Mouse (Mus musculus): ENCODE data around the gene Ryk. TPM values are rescaled to one million over a fixed set of nuclear protein-coding genes. Genes with fewer than 3 reads are reported as not detected.

The Ryk gene
- polyA plus RNA-seq, 1 experiment = 10.7 TPM

- TF ChIP-seq CTCF (IDR thresholded peaks at IDR 0.05; ENCODE audit: borderline replicate concordance, control insufficient read depth, extremely low read depth, insufficient read depth, low read length, poor library complexity) (no peak), POLR2A (IDR thresholded peaks at IDR 0.05; ENCODE audit: control insufficient read depth, extremely low read depth, insufficient read depth, low read length, poor library complexity) (no peak)
- 0 out of 2 replicates have a peak, but pooled peaks cover 3% of the 10 kb centered on the region for H3K4me1 ChIP-seq (replicated peaks; ENCODE audit: control insufficient read depth, insufficient read depth, low read length)
Observed at GRCm38 (mm10) chr9:102861789-102862188, 27.1 kb downstream of the Ryk start.

GRCm38 (mm10) chr9:102862260-102862659 is 27.5 kb downstream of the Ryk start:
- WGBS = 90% methylated on average over 3 of the region's 3 CpGs
- Histone ChIP-seq H3K27me3 (ENCODE audit: control insufficient read depth, insufficient read depth, low read length) (no peaks in the 10 kb centered on the region), H3K27ac (ENCODE audit: control insufficient read depth, insufficient read depth, low read length) (no peak overlapping the region), H3K4me3 (ENCODE audit: control insufficient read depth, insufficient read depth, low read length) (no peak overlapping the region), H3K4me1 (replicated peaks; ENCODE audit: control insufficient read depth, insufficient read depth, low read length) (0 out of 2 replicates have a peak, but pooled peaks cover 3% of the 10 kb centered on the region), H3K36me3 (ENCODE audit: control insufficient read depth, insufficient read depth, low read length) (no peaks in the 10 kb centered on the region)
- no peak for TF ChIP-seq CTCF (IDR thresholded peaks at IDR 0.05; ENCODE audit: borderline replicate concordance, control insufficient read depth, extremely low read depth, insufficient read depth, low read length, poor library complexity)
- no peak for TF ChIP-seq POLR2A (IDR thresholded peaks at IDR 0.05; ENCODE audit: control insufficient read depth, extremely low read depth, insufficient read depth, low read length, poor library complexity)
- no peak for DNase-seq

More at GRCm38 (mm10) chr9:102861789-102862188, 27.1 kb downstream of the Ryk start:
- no peaks in the 10 kb centered on the region for H3K27me3 ChIP-seq (ENCODE audit: control insufficient read depth, insufficient read depth, low read length)
- H3K27ac ChIP-seq (ENCODE audit: control insufficient read depth, insufficient read depth, low read length) = no peak overlapping the region
- no peak for DNase-seq
- H3K4me3 ChIP-seq (ENCODE audit: control insufficient read depth, insufficient read depth, low read length) = no peak overlapping the region
- H3K36me3 ChIP-seq (ENCODE audit: control insufficient read depth, insufficient read depth, low read length) = no peaks in the 10 kb centered on the region
- 92% methylated on average over 7 of the region's 7 CpGs for WGBS

DNA sequence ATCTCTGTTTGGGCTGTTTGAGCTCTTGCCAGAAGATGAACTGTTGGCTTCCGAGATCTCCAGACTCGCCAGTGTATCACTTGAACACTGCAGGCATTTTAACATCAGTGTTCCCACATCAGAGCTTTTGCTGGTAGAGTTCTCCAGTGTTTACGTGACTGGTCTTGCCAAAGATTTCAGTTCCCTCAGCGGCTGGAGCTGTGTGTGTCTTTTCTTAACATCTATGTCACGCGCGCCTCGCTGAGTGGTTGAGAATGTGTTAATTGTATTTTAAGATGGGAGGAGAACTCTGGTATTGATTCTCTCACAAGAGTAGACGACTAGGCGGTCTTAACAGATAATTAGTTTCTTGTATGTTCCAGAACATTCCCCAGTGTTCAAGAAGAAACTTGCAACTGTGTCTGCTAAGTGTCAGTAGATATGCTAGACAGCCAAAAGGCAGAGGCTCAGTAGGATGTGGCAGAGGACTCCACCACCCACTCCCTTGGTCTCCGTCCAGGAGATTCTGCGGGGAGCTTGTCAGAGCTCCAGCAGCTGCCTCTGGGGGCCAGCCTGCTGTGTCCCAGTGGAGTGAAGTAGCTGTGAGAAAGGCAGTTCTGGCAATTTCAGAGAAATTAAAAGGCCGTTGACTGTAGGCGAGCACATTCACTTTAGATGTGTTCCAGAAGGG is 29.3 kb downstream of the Ryk start:
- 0 out of 2 replicates have a peak, but pooled peaks cover 3% of the 10 kb centered on the region for H3K4me1 ChIP-seq (replicated peaks; ENCODE audit: control insufficient read depth, insufficient read depth, low read length)
- H3K27ac ChIP-seq (ENCODE audit: control insufficient read depth, insufficient read depth, low read length) = no peak overlapping the region
- no peak for TF ChIP-seq POLR2A (IDR thresholded peaks at IDR 0.05; ENCODE audit: control insufficient read depth, extremely low read depth, insufficient read depth, low read length, poor library complexity)
- TF ChIP-seq CTCF (IDR thresholded peaks at IDR 0.05; ENCODE audit: borderline replicate concordance, control insufficient read depth, extremely low read depth, insufficient read depth, low read length, poor library complexity) = no peak
- H3K36me3 ChIP-seq (ENCODE audit: control insufficient read depth, insufficient read depth, low read length) = no peaks in the 10 kb centered on the region
- 92% methylated on average over 14 of the region's 14 CpGs for WGBS
- DNase-seq = no peak
- no peaks in the 10 kb centered on the region for H3K27me3 ChIP-seq (ENCODE audit: control insufficient read depth, insufficient read depth, low read length)
- no peak overlapping the region for H3K4me3 ChIP-seq (ENCODE audit: control insufficient read depth, insufficient read depth, low read length)

DNA sequence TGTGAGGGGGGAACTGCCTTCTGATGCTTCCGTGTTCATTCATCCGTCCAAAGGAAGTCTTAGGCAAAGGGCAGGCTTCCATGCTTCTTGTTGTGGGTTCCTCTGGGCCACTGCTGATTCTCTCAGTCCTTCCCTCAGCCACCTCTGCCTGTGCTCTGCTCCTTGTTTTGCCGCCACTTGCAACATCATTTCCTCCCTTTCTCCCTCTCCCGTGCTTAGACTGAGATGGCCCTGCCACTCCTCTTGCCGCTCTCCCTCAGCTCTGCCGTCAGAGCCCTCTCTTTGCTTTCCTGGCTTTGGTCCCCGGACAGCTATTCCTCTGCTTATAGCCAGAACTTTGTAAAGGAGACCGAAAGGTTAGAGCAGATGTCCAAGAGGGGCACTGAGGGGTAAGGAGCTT is 30.2 kb downstream of the Ryk start:
- 81% methylated on average over 8 of the region's 8 CpGs for WGBS
- no peak overlapping the region for H3K4me3 ChIP-seq (ENCODE audit: control insufficient read depth, insufficient read depth, low read length)
- DNase-seq = no peak
- TF ChIP-seq POLR2A (IDR thresholded peaks at IDR 0.05; ENCODE audit: control insufficient read depth, extremely low read depth, insufficient read depth, low read length, poor library complexity) = no peak
- no peak for TF ChIP-seq CTCF (IDR thresholded peaks at IDR 0.05; ENCODE audit: borderline replicate concordance, control insufficient read depth, extremely low read depth, insufficient read depth, low read length, poor library complexity)
- H3K4me1 ChIP-seq (replicated peaks; ENCODE audit: control insufficient read depth, insufficient read depth, low read length) = 0 out of 2 replicates have a peak, but pooled peaks cover 3% of the 10 kb centered on the region
- no peaks in the 10 kb centered on the region for H3K36me3 ChIP-seq (ENCODE audit: control insufficient read depth, insufficient read depth, low read length)
- H3K27me3 ChIP-seq (ENCODE audit: control insufficient read depth, insufficient read depth, low read length) = no peaks in the 10 kb centered on the region
- no peak overlapping the region for H3K27ac ChIP-seq (ENCODE audit: control insufficient read depth, insufficient read depth, low read length)

GRCm38 (mm10) chr9:102865946-102866737 is 31.4 kb downstream of the Ryk start:
- Histone ChIP-seq H3K4me1 (replicated peaks; ENCODE audit: control insufficient read depth, insufficient read depth, low read length) (0 out of 2 replicates have a peak, but pooled peaks cover 3% of the 10 kb centered on the region), H3K27ac (ENCODE audit: control insufficient read depth, insufficient read depth, low read length) (no peak overlapping the region), H3K27me3 (ENCODE audit: control insufficient read depth, insufficient read depth, low read length) (no peaks in the 10 kb centered on the region), H3K4me3 (ENCODE audit: control insufficient read depth, insufficient read depth, low read length) (no peak overlapping the region), H3K36me3 (ENCODE audit: control insufficient read depth, insufficient read depth, low read length) (no peaks in the 10 kb centered on the region)
- DNase-seq = no peak
- 53% methylated on average over 12 of the region's 12 CpGs for WGBS
- TF ChIP-seq POLR2A (IDR thresholded peaks at IDR 0.05; ENCODE audit: control insufficient read depth, extremely low read depth, insufficient read depth, low read length, poor library complexity) = no peak
- no peak for TF ChIP-seq CTCF (IDR thresholded peaks at IDR 0.05; ENCODE audit: borderline replicate concordance, control insufficient read depth, extremely low read depth, insufficient read depth, low read length, poor library complexity)

GRCm38 (mm10) chr9:102866893-102867292 is 32.2 kb downstream of the Ryk start:
- Histone ChIP-seq H3K36me3 (ENCODE audit: control insufficient read depth, insufficient read depth, low read length) (no peaks in the 10 kb centered on the region), H3K4me3 (ENCODE audit: control insufficient read depth, insufficient read depth, low read length) (no peak overlapping the region), H3K4me1 (replicated peaks; ENCODE audit: control insufficient read depth, insufficient read depth, low read length) (0 out of 2 replicates have a peak, but pooled peaks cover 3% of the 10 kb centered on the region), H3K27me3 (ENCODE audit: control insufficient read depth, insufficient read depth, low read length) (no peaks in the 10 kb centered on the region), H3K27ac (ENCODE audit: control insufficient read depth, insufficient read depth, low read length) (no peak overlapping the region)
- DNase-seq = peak; percentile 40
- TF ChIP-seq POLR2A (IDR thresholded peaks at IDR 0.05; ENCODE audit: control insufficient read depth, extremely low read depth, insufficient read depth, low read length, poor library complexity) (no peak), CTCF (IDR thresholded peaks at IDR 0.05; ENCODE audit: borderline replicate concordance, control insufficient read depth, extremely low read depth, insufficient read depth, low read length, poor library complexity) (peak; percentile 50; the same call in 1 of the 2 replicates)
- WGBS = 21% methylated on average over 4 of the region's 4 CpGs
